Mouse (Mus musculus): Measurements from ENCODE around the gene Gm10337. TPM values are rescaled to one million over a fixed set of nuclear protein-coding genes. Genes with fewer than 3 reads are reported as not detected.

The Gm10337 gene
- polyA plus RNA-seq, 2 experiments = not detected

DNA sequence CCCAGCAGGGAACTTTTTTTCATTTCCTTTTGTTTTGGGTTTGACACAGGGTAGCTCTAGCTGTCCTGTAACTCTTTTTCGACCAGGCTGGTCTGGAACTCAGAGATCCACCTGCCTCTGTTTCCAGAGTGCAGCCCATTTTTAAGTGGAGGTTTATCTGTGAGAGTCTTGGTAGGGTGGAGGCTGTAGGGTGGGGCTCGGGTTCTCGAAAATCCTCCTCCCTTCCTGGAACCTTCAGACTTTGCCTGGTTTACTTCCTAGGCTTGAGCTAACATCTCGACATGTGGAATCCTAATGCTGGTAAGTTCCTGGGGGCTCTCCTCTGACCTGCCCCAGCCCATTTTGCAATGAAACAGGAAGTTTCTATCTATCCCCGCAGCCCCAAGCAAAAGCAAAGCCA is 43.7 kb upstream of the Gm10337 start:
- peak overlapping the region; percentile 88 for H3K4me2 ChIP-seq (ENCODE audit: low read depth)
- DNase-seq (ENCODE audit: low read depth in 3 of 3, low spot score in 3 of 3) = peak; percentile 58 to 85 (median 64)
- no peaks in the 10 kb centered on the region; the same call in 1 of the 2 replicates for H3K36me3 ChIP-seq (replicated peaks; ENCODE audit: control insufficient read depth, insufficient read depth, low read depth)
- TF ChIP-seq CTCF (IDR thresholded peaks at IDR 0.05; ENCODE audit: low read depth) (no peak), EP300 (IDR thresholded peaks at IDR 0.05; ENCODE audit: low read depth) (peak; percentile 41; the same call in 1 of the 2 replicates)
- H3K4me3 ChIP-seq (ENCODE audit: insufficient read depth in 1 of 2, low read depth in 2 of 2, low read length in 2 of 2) = peak overlapping the region; percentile 55 to 75
- H3K4me1 ChIP-seq (replicated peaks; ENCODE audit: control insufficient read depth in 2 of 2, insufficient read depth in 2 of 2, low read length in 1 of 2) = peaks cover 40 to 45% of the 10 kb centered on the region in 2 experiments
- WGBS (ENCODE audit: insufficient replicate concordance) = 10% methylated on average over 5 of the region's 5 CpGs
- peak; percentile 69 for ATAC-seq (ENCODE audit: insufficient read depth)
- H3K27me3 ChIP-seq (ENCODE audit: control insufficient read depth, insufficient read depth, low read length) = no peaks in the 10 kb centered on the region
- H3K9me3 ChIP-seq (ENCODE audit: control insufficient read depth, low read length) = no peaks in the 10 kb centered on the region
- H3K27ac ChIP-seq = peak overlapping the region; percentile 87
- peak overlapping the region; percentile 43 for H3K9ac ChIP-seq (replicated peaks)

GRCm38 (mm10) chr15:102460409-102460808 is 43.1 kb upstream of the Gm10337 start:
- peaks cover 40 to 45% of the 10 kb centered on the region in 2 experiments for H3K4me1 ChIP-seq (replicated peaks; ENCODE audit: control insufficient read depth in 2 of 2, insufficient read depth in 2 of 2, low read length in 1 of 2)
- H3K4me2 ChIP-seq (ENCODE audit: low read depth) = peak overlapping the region; percentile 88
- no peaks in the 10 kb centered on the region for H3K27me3 ChIP-seq (ENCODE audit: control insufficient read depth, insufficient read depth, low read length)
- 54% methylated on average over 12 of the region's 12 CpGs for WGBS (ENCODE audit: insufficient replicate concordance)
- no peaks in the 10 kb centered on the region for H3K9me3 ChIP-seq (ENCODE audit: control insufficient read depth, low read length)
- TF ChIP-seq CTCF (IDR thresholded peaks at IDR 0.05; ENCODE audit: low read depth) = no peak
- TF ChIP-seq EP300 (IDR thresholded peaks at IDR 0.05; ENCODE audit: low read depth) = no peak
- no peak for ATAC-seq (ENCODE audit: insufficient read depth)
- peak overlapping the region; percentile 87 for H3K27ac ChIP-seq
- no peaks in the 10 kb centered on the region; the same call in 1 of the 2 replicates for H3K36me3 ChIP-seq (replicated peaks; ENCODE audit: control insufficient read depth, insufficient read depth, low read depth)
- H3K4me3 ChIP-seq (ENCODE audit: insufficient read depth in 1 of 2, low read depth in 2 of 2, low read length in 2 of 2) = peak overlapping the region; percentile 55 to 75
- H3K9ac ChIP-seq (replicated peaks) = peak overlapping the region; percentile 43
- no peak for DNase-seq (ENCODE audit: low read depth in 3 of 3, low spot score in 3 of 3)

GRCm38 (mm10) chr15:102460971-102461370 is 42.6 kb upstream of the Gm10337 start:
- peak; percentile 40 to 75 (median 52) for DNase-seq (ENCODE audit: low read depth in 3 of 3, low spot score in 3 of 3)
- ATAC-seq (ENCODE audit: insufficient read depth) = peak; percentile 38
- peak overlapping the region; percentile 43 for H3K9ac ChIP-seq (replicated peaks)
- peak overlapping the region; percentile 87 for H3K27ac ChIP-seq
- WGBS (ENCODE audit: insufficient replicate concordance) = 14% methylated on average over 4 of the region's 4 CpGs
- H3K4me3 ChIP-seq (ENCODE audit: insufficient read depth in 1 of 2, low read depth in 2 of 2, low read length in 2 of 2) = peak overlapping the region; percentile 55 to 75
- peaks cover 40 to 45% of the 10 kb centered on the region in 2 experiments for H3K4me1 ChIP-seq (replicated peaks; ENCODE audit: control insufficient read depth in 2 of 2, insufficient read depth in 2 of 2, low read length in 1 of 2)
- TF ChIP-seq EP300 (IDR thresholded peaks at IDR 0.05; ENCODE audit: low read depth) (no peak), CTCF (IDR thresholded peaks at IDR 0.05; ENCODE audit: low read depth) (no peak)
- no peaks in the 10 kb centered on the region for H3K9me3 ChIP-seq (ENCODE audit: control insufficient read depth, low read length)
- no peaks in the 10 kb centered on the region; the same call in 1 of the 2 replicates for H3K36me3 ChIP-seq (replicated peaks; ENCODE audit: control insufficient read depth, insufficient read depth, low read depth)
- no peaks in the 10 kb centered on the region for H3K27me3 ChIP-seq (ENCODE audit: control insufficient read depth, insufficient read depth, low read length)
- peak overlapping the region; percentile 88 for H3K4me2 ChIP-seq (ENCODE audit: low read depth)

DNA sequence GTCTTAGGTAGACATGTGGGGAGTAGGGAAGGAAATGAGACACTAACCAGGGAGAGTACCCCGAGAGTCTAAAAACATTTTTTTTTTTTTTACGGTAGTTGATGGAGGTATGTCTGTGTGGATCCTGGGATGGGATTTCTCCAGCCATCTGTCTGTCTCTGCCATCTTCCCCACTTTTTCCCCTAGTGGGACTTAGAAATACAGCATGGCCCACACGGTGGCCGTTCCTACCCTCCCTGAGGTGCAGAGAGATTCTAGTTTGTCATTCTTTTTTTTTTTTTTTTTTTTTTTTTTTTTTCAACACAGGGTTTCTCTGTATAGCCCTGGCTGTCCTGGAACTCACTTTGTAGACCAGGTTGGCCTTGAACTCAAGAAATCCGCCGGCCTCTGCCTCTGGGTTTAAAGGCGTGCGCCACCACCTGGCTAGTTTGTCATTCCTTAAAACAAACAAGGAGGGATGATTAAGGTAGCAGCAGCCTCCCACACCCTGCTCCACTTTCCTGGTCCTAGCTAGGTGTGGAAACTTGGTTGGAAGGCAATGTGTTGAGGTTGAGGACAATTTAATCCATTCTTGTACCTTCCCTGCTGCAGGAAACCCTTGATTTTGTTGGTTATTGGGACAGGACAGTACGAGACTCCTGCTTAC is 42.0 kb upstream of the Gm10337 start:
- ATAC-seq (ENCODE audit: insufficient read depth) (no peak), DNase-seq (ENCODE audit: low read depth in 3 of 3, low spot score in 3 of 3) (no peak)
- no peaks in the 10 kb centered on the region for H3K9me3 ChIP-seq (ENCODE audit: control insufficient read depth, low read length)
- TF ChIP-seq CTCF (IDR thresholded peaks at IDR 0.05; ENCODE audit: low read depth) = no peak
- TF ChIP-seq EP300 (IDR thresholded peaks at IDR 0.05; ENCODE audit: low read depth) = no peak
- peak overlapping the region; percentile 43 for H3K9ac ChIP-seq (replicated peaks)
- H3K4me1 ChIP-seq (replicated peaks; ENCODE audit: control insufficient read depth in 2 of 2, insufficient read depth in 2 of 2, low read length in 1 of 2) = peaks cover 40 to 45% of the 10 kb centered on the region in 2 experiments
- peak overlapping the region; percentile 87 for H3K27ac ChIP-seq
- H3K27me3 ChIP-seq (ENCODE audit: control insufficient read depth, insufficient read depth, low read length) = no peaks in the 10 kb centered on the region
- 76% methylated on average over 9 of the region's 9 CpGs for WGBS (ENCODE audit: insufficient replicate concordance)
- no peaks in the 10 kb centered on the region; the same call in 1 of the 2 replicates for H3K36me3 ChIP-seq (replicated peaks; ENCODE audit: control insufficient read depth, insufficient read depth, low read depth)
- peak overlapping the region; percentile 88 for H3K4me2 ChIP-seq (ENCODE audit: low read depth)
- peak overlapping the region; percentile 55 to 75 for H3K4me3 ChIP-seq (ENCODE audit: insufficient read depth in 1 of 2, low read depth in 2 of 2, low read length in 2 of 2)

GRCm38 (mm10) chr15:102463666-102464065 is 39.9 kb upstream of the Gm10337 start:
- Histone ChIP-seq H3K27me3 (ENCODE audit: control insufficient read depth, insufficient read depth, low read length) (no peaks in the 10 kb centered on the region), H3K9me3 (ENCODE audit: control insufficient read depth, low read length) (no peaks in the 10 kb centered on the region), H3K36me3 (replicated peaks; ENCODE audit: control insufficient read depth, insufficient read depth, low read depth) (no peaks in the 10 kb centered on the region; the same call in 1 of the 2 replicates), H3K4me3 (ENCODE audit: insufficient read depth in 1 of 2, low read depth in 2 of 2, low read length in 2 of 2) (no peak overlapping the region), H3K27ac (no peak overlapping the region), H3K4me2 (ENCODE audit: low read depth) (no peak overlapping the region), H3K4me1 (replicated peaks; ENCODE audit: control insufficient read depth in 2 of 2, insufficient read depth in 2 of 2, low read length in 1 of 2) (peaks cover 25 to 30% of the 10 kb centered on the region in 2 experiments), H3K9ac (replicated peaks) (no peak overlapping the region)
- peak in 1 of 3 experiments; percentile 44 for DNase-seq (ENCODE audit: low read depth in 3 of 3, low spot score in 3 of 3)
- ATAC-seq (ENCODE audit: insufficient read depth) = no peak
- TF ChIP-seq EP300 (IDR thresholded peaks at IDR 0.05; ENCODE audit: low read depth) = no peak
- peak; percentile 74 for TF ChIP-seq CTCF (IDR thresholded peaks at IDR 0.05; ENCODE audit: low read depth)

Measured in liver, embryonic 14.5 days (tissue).